ENCODE assay signal across 8 mouse cellular contexts in genomic region chr12:4843741-4844140, GRCm38 (mm10). TPM values are rescaled to one million over a fixed set of nuclear protein-coding genes. Genes with fewer than 3 reads are reported as not detected.
A peak's percentile ranks its signal among the peaks of the same experiment; 100 is the strongest.
DNase-seq lines count a peak whose midpoint lies in the region; ATAC-seq and TF ChIP-seq lines count a peak whose summit lies in the region.

No protein-coding gene starts in this region.

- H3K4me2 ChIP-seq in embryonic facial prominence, embryonic 15.5 days (replicated peaks) = peak overlapping the region; percentile 61
- H3K4me2 ChIP-seq in hindbrain, embryonic 12.5 days (replicated peaks) = peak overlapping the region; percentile 78
- H3K4me2 ChIP-seq in liver, embryonic 11.5 days = peak overlapping the region; percentile 80
- H3K4me2 ChIP-seq in midbrain, postnatal 0 days (ENCODE audit: low read depth, low read length, poor library complexity, severe bottlenecking) = peak overlapping the region; percentile 58

- no peaks in the 10 kb centered on the region for H3K36me3 ChIP-seq in embryonic facial prominence, embryonic 15.5 days
- H3K36me3 ChIP-seq in hindbrain, embryonic 12.5 days = 0 out of 2 replicates have a peak, but pooled peaks cover under 1% of the 10 kb centered on the region
- H3K36me3 ChIP-seq in liver, embryonic 11.5 days (ENCODE audit: control insufficient read depth, insufficient read depth, low read length) = no peaks in the 10 kb centered on the region; the same call in 1 of the 2 replicates
- no peaks in the 10 kb centered on the region for H3K36me3 ChIP-seq in midbrain, postnatal 0 days (ENCODE audit: insufficient read depth, low read length)

- no peaks in the 10 kb centered on the region for H3K9me3 ChIP-seq in embryonic facial prominence, embryonic 15.5 days (replicated peaks)
- H3K9me3 ChIP-seq in hindbrain, embryonic 12.5 days (replicated peaks) = no peaks in the 10 kb centered on the region
- H3K9me3 ChIP-seq in liver, embryonic 11.5 days (ENCODE audit: control insufficient read depth, low read length) = no peaks in the 10 kb centered on the region
- no peaks in the 10 kb centered on the region for H3K9me3 ChIP-seq in midbrain, postnatal 0 days (ENCODE audit: low read length)

- peaks cover 27% of the 10 kb centered on the region for H3K4me1 ChIP-seq in embryonic facial prominence, embryonic 15.5 days
- peaks cover 18% of the 10 kb centered on the region for H3K4me1 ChIP-seq in hindbrain, embryonic 12.5 days
- peaks cover 19% of the 10 kb centered on the region for H3K4me1 ChIP-seq in liver, embryonic 11.5 days (replicated peaks; ENCODE audit: control insufficient read depth, insufficient read depth, low read length)
- no peaks in the 10 kb centered on the region for H3K4me1 ChIP-seq in midbrain, postnatal 0 days (ENCODE audit: insufficient read depth, low read length)

- no peak for ATAC-seq in embryonic facial prominence, embryonic 15.5 days (ENCODE audit: insufficient number of reproducible peaks, low FRiP score, low TSS enrichment, low read depth)
- ATAC-seq in hindbrain, embryonic 12.5 days (ENCODE audit: low FRiP score) = peak; percentile 27
- ATAC-seq in liver, embryonic 11.5 days (replicated peaks; ENCODE audit: low FRiP score) = peak; percentile 65
- ATAC-seq in midbrain, postnatal 0 days (ENCODE audit: low FRiP score) = peak; percentile 32; the same call in 1 of the 2 replicates

- peak overlapping the region; percentile 55 for H3K27ac ChIP-seq in embryonic facial prominence, embryonic 15.5 days (replicated peaks)
- no peak overlapping the region for H3K27ac ChIP-seq in hindbrain, embryonic 12.5 days
- 0 out of 2 replicates have a peak overlapping the region, but pooled peaks have one; percentile 46 for H3K27ac ChIP-seq in liver, embryonic 11.5 days (ENCODE audit: low read depth, low read length)
- H3K27ac ChIP-seq in midbrain, postnatal 0 days (ENCODE audit: low read depth, low read length) = no peak overlapping the region

- DNase-seq in cerebellum, adult 11-12 months = peak; percentile 35
- DNase-seq in cerebellum, postnatal 4 days (ENCODE audit: low spot score in 2 of 2) = no peak
- peak; percentile 57 for DNase-seq in ZHBTc4 (ENCODE audit: low read depth, low spot score)
- DNase-seq in liver, embryonic 11.5 days (ENCODE audit: low spot score) = peak; percentile 74
- DNase-seq in midbrain, postnatal 0 days (ENCODE audit: low spot score) = peak; percentile 47
- DNase-seq in thymus, postnatal 25 days = peak; percentile 44

- H3K4me3 ChIP-seq in embryonic facial prominence, embryonic 15.5 days (replicated peaks) = peak overlapping the region; percentile 62
- H3K4me3 ChIP-seq in hindbrain, embryonic 12.5 days = peak overlapping the region; percentile 60
- H3K4me3 ChIP-seq in liver, embryonic 11.5 days (ENCODE audit: low read depth, low read length) = peak overlapping the region; percentile 67
- H3K4me3 ChIP-seq in midbrain, postnatal 0 days (ENCODE audit: low read depth, low read length) = peak overlapping the region; percentile 45

- WGBS in embryonic facial prominence, embryonic 15.5 days = under 1% methylated on average over 12 of the region's 12 CpGs
- WGBS in hindbrain, embryonic 12.5 days = 1% methylated on average over 12 of the region's 12 CpGs
- 1% methylated on average over 12 of the region's 12 CpGs for WGBS in liver, embryonic 11.5 days
- 2% methylated on average over 12 of the region's 12 CpGs for WGBS in midbrain, postnatal 0 days

- no peak for TF ChIP-seq CTCF in midbrain, postnatal 0 days (IDR thresholded peaks at IDR 0.05)

- no peaks in the 10 kb centered on the region; the same call in 1 of the 2 replicates for H3K27me3 ChIP-seq in embryonic facial prominence, embryonic 15.5 days
- peaks cover 25% of the 10 kb centered on the region for H3K27me3 ChIP-seq in hindbrain, embryonic 12.5 days
- H3K27me3 ChIP-seq in liver, embryonic 11.5 days (replicated peaks; ENCODE audit: control insufficient read depth, insufficient read depth, low read length) = no peaks in the 10 kb centered on the region
- H3K27me3 ChIP-seq in midbrain, postnatal 0 days (ENCODE audit: insufficient read depth, low read length) = no peaks in the 10 kb centered on the region

- peak overlapping the region; percentile 23 for H3K9ac ChIP-seq in embryonic facial prominence, embryonic 15.5 days
- H3K9ac ChIP-seq in hindbrain, embryonic 12.5 days = peak overlapping the region; percentile 68
- peak overlapping the region; percentile 57 for H3K9ac ChIP-seq in liver, embryonic 11.5 days (ENCODE audit: low read depth, low read length)
- H3K9ac ChIP-seq in midbrain, postnatal 0 days (replicated peaks; ENCODE audit: low read length, poor library complexity, severe bottlenecking) = no peak overlapping the region; the same call in 1 of the 2 replicates

RNA-seq across cellular contexts. Expression of gene Wdcp, which starts 0.6 kb away (rescaled TPM):
- polyA plus RNA-seq in embryonic facial prominence, embryonic 15.5 days (2015; fragmentation: Nextera tagmentation; extraction: Ambion mirVana) = 15.7 and 18.2 TPM in 2 replicates
- polyA plus RNA-seq in hindbrain, embryonic 12.5 days (2016; fragmentation: Nextera tagmentation; extraction: Ambion mirVana) = 17.1 and 19.8 TPM in 2 replicates
- polyA plus RNA-seq in liver, embryonic 11.5 days (2014; fragmentation: Nextera tagmentation; extraction: Ambion mirVana) = 28.7 and 31.0 TPM in 2 replicates
- total RNA-seq in midbrain, postnatal 0 days (2014; rRNA removed) = 9.7 and 11.0 TPM in 2 replicates
- 11.0 and 11.6 TPM in 2 replicates for polyA plus RNA-seq in midbrain, postnatal 0 days (2015; fragmentation: Nextera tagmentation; extraction: Ambion mirVana)

RNA-seq across cellular contexts. Expression of gene Fkbp1b, which starts 2.4 kb away (rescaled TPM):
- 11.3 and 12.7 TPM in 2 replicates for polyA plus RNA-seq in embryonic facial prominence, embryonic 15.5 days (2015; fragmentation: Nextera tagmentation; extraction: Ambion mirVana)
- 13.4 and 18.6 TPM in 2 replicates for polyA plus RNA-seq in hindbrain, embryonic 12.5 days (2016; fragmentation: Nextera tagmentation; extraction: Ambion mirVana)
- 4.5 and 5.8 TPM in 2 replicates for polyA plus RNA-seq in liver, embryonic 11.5 days (2014; fragmentation: Nextera tagmentation; extraction: Ambion mirVana)
- total RNA-seq in midbrain, postnatal 0 days (2014; rRNA removed) = 55.5 and 82.1 TPM in 2 replicates
- polyA plus RNA-seq in midbrain, postnatal 0 days (2015; fragmentation: Nextera tagmentation; extraction: Ambion mirVana) = 80.5 and 83.8 TPM in 2 replicates

RNA-seq across cellular contexts. Expression of gene Sf3b6, which starts 26.4 kb away (rescaled TPM):
- polyA plus RNA-seq in embryonic facial prominence, embryonic 15.5 days (2015; fragmentation: Nextera tagmentation; extraction: Ambion mirVana) = 194 and 197 TPM in 2 replicates
- 303 and 327 TPM in 2 replicates for polyA plus RNA-seq in hindbrain, embryonic 12.5 days (2016; fragmentation: Nextera tagmentation; extraction: Ambion mirVana)
- polyA plus RNA-seq in liver, embryonic 11.5 days (2014; fragmentation: Nextera tagmentation; extraction: Ambion mirVana) = 302 and 314 TPM in 2 replicates
- total RNA-seq in midbrain, postnatal 0 days (2014; rRNA removed) = 72.9 and 84.7 TPM in 2 replicates
- 299 and 341 TPM in 2 replicates for polyA plus RNA-seq in midbrain, postnatal 0 days (2015; fragmentation: Nextera tagmentation; extraction: Ambion mirVana)

RNA-seq across cellular contexts. Expression of gene Mfsd2b, which starts 30.4 kb away (rescaled TPM):
- polyA plus RNA-seq in embryonic facial prominence, embryonic 15.5 days (2015; fragmentation: Nextera tagmentation; extraction: Ambion mirVana) = 0.88 TPM in 2 replicates
- 3.4 and 4.0 TPM in 2 replicates for polyA plus RNA-seq in hindbrain, embryonic 12.5 days (2016; fragmentation: Nextera tagmentation; extraction: Ambion mirVana)
- 117 and 122 TPM in 2 replicates for polyA plus RNA-seq in liver, embryonic 11.5 days (2014; fragmentation: Nextera tagmentation; extraction: Ambion mirVana)
- 1.1 and 2.5 TPM in 2 replicates for total RNA-seq in midbrain, postnatal 0 days (2014; rRNA removed)
- 1.3 and 1.5 TPM in 2 replicates for polyA plus RNA-seq in midbrain, postnatal 0 days (2015; fragmentation: Nextera tagmentation; extraction: Ambion mirVana)

Comparison
In these comparisons a context has a peak if more than half of its experiments do, and no peak if none do; other contexts are left out.
1. DNase-seq: peak in cerebellum, adult 11-12 months (single experiment), ZHBTc4 (single experiment), liver, embryonic 11.5 days (single experiment), midbrain, postnatal 0 days (single experiment) and thymus, postnatal 25 days (single experiment); none in cerebellum, postnatal 4 days (0 of 2).
2. H3K27ac ChIP-seq: peak in embryonic facial prominence, embryonic 15.5 days (single experiment) and liver, embryonic 11.5 days (single experiment); none in hindbrain, embryonic 12.5 days (single experiment) and midbrain, postnatal 0 days (single experiment).
3. Peak in every context shown above with its lines, with median percentiles within 50 percentile points of each other: H3K4me2 ChIP-seq and H3K4me3 ChIP-seq.